Mouse (Mus musculus): ENCODE measurements around the gene Kcnip2.
"Not testable (repeated sequence)": the region's sequence is repeated elsewhere in the genome, so short reads cannot be mapped to it uniquely, and the experiment has no call there.

Gene Kcnip2

DNA sequence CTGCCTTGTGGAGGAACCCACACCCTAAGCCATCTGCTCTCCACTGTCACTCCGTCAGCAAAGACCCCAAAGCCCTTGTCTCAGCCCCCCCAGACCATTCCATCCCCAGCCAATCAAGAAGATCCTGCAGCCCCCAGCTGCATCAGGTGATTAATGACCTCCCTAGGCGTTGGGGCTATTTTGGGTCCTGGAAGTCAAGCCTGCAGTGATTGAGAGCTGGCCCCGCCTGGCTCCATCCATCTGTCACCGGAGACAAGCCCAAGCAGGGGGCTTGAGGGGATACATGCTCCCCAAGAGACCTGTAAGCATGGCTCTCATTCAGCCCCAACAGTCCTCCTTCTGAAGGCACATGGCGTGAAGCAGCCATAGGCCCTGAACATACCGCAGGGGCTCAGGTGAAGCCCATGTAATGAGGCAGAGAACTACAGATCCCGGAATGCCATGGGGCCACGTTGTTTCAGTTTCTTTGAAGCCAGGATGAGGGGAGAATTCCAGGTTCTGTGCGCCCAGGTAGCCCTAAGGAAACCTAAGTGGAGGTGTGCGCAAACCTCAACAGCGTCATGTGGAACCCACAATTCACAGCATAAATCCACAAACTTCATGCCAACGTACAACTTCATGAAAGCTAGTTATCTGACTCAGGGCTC is 4.7 kb downstream of the Kcnip2 start:
- DNase-seq, result no peak

DNA sequence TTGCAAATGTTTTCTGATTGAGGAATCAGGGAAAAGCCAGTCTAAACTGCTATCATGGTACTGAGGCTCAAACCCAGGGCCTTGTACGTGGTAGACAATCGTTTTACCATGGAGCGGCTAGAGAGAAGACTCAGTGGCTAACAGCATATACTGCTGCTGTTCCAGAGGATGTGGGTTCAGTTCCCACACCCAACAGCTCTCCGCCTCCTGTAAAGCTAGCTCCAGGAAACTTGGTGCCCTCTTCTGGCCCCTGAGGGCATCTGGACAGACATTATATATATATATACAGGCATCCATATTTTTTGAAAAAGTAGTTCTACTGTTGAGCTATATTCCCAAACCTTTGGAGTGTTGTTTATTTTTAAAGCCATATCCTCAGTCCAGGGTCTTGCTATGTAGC is 8.1 kb downstream of the Kcnip2 start:
- DNase-seq, result no peak

DNA sequence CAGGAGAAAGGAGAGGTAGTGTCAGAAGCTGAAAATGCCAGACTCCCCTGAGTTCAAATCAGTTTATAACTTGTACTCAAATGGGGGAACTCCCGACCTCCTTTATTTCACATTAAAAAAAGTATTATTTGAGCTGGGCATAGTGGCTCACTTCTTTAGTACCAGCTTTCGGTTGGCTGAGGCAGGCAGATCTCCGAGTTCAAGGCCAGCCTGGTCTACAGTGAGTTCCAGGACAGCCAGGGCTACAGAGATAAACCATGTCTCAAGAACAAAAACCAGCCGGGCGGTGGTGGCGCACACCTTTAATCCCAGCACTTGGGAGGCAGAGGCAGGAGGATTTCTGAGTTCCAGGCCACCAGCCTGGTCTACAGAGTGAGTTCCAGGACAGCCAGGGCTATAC is 10.0 kb downstream of the Kcnip2 start:
- not testable (repeated sequence) for DNase-seq

DNA sequence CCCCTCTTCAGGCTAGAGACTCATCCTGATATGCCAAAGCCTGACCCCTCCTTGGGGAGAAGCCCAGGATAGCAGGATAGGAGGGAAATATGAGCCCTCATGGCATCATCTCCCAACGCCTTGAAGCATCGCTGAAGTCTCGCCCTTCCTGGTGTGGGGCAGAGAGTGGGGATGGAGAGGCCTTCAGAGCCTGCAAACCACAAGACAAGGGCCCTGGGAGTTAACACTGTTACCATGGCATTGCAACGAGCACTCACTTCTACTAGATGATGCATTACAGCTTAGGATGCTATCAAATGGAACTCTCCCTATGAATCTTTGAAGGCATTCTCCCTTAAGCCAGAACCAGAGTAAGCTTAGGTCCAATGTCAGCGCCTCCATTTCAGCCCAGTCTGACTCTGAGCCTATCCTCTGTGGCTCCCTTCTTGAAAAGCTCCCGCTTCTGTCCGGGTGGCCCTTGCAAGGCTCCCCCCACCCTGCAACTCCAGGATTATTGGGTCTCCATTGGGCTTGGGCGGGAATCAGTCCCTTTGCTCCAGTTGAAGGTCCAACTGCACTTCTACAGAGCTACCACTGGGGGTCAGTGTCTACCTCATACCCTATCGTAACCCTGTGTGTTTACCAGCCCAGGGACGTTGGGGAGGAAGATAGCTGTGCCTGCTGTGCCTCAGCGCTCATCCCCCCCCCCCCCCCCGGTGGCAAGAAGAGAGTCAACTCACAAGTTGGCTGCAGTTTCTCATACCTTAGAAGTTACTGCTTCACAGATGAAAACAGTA is 11.1 kb downstream of the Kcnip2 start:
- DNase-seq, result no peak

DNA sequence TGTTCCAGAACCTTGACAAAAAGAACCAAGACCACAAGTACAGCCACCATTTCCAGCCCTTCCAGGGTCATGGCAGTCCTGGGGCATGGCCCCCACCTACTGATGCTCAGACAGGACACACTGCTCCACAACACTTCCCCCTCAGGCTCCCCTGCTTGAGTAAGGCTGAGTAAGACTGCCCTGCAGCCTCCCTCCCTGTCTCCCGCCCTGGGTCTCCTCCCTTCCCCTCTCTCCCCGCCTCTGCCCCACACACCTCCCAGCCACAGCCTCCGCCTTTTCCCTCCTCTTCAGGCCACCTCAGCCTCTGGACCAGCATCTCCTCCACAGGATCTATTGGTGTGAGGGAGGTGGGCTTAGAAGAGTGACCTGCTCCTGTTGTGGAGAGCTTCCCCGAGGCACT is 12.5 kb downstream of the Kcnip2 start:
- no peak for DNase-seq

DNA sequence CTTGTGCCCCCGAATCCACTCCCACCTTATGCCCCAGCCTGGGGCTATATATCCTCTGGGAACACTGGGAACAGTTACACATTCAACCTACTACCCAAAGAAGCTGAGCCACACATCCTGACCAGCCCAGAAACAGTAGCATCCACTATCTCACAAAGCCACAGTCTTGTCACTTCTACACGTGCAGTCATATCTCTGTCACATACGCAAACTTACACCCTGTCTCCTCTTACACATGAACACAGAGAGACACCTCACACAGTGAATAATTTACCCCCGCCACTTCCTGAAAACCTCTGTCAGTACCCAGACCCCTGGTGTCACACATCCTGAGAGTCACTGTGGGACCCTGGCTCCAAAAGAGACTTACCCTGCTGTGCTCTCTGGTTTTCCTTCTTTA is 13.2 kb downstream of the Kcnip2 start:
- no peak for DNase-seq

DNA sequence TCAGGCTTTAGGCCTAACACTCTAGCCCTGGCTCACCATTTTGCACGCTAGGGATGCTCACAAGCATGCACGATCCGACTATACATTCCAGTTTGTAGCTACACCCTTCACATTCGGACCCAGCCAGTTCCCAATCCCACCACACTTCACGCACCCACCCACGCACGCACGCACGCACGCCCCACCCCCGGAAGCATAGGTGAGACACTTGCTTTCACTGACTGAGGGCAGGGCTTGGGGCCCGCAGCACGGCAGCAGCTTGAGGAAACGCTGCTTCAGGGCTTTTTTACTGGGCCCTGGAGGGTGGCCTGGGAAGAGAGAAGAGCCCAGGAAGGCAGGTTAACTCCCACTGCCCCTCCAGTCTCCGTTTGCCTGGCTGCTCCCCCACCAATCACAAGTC is 19.0 kb downstream of the Kcnip2 start:
- no peak for DNase-seq

DNA sequence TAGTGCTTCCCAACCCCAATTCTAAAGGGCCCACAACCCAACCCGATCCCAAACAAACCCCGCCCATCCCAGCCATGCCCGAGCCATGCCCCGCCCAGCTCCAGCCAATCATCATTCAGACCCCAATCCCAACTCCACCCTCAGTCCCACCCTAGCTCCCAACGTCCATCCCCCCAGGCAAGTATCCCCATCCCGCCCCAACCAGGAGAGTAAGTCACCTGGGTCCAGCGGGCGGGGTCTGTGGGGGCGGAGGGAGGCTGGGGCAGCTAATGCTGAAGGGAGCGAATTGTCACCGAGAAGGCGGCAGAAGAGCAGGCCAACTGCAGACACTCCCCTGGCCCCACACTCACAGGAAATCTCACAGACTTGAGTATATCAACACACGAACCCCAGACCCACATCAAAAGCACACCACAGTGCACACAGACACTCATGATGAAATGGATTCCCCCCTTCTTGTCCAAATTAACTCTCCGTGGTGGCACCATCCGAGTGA is 19.8 kb downstream of the Kcnip2 start:
- DNase-seq, result no peak

DNA sequence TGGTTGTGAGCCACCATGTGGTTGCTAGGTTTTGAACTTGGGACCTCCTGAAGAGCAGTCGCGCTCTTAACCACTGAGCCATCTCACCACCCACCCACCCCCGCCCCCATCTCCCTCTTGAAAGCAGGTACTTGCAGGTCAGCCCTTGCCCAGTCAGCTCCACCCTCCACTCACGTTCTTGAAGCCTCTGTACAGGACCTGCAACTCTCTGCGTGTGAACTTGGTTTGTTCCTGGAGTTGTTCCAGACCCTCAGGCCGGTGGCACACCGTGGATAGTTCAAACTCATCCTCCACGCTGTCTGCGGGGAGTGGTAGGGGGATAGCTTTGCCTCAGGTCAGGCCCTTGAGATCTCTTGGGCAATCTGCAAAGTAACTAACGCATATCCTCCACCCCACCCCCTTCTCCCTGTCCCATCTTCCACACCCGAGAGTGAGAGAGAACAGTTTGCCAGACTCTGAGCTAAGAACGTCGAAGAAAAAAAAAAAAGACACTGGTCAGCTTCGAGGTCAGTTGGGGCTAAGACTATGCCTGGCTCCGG is 20.4 kb downstream of the Kcnip2 start:
- no peak for DNase-seq

DNA sequence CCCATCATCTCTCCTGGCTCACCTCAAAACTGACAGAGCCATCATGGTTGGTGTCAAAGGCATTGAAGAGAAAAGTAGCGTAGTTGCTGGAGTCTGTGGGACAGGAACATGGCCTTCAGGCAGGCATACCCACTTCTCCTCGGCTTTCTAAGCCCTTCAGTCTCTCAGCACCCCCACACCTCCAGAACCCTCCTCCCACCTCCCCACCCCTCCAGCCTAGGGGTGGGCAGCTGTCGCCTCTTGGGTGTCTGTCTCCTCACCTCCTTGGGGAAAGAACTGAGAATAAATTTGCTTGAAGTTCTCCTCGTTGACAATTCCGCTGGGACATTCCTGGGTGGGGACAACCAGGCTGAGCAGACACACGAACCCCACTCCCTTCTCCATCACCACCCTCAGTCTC is 21.1 kb downstream of the Kcnip2 start:
- no peak for DNase-seq

DNA sequence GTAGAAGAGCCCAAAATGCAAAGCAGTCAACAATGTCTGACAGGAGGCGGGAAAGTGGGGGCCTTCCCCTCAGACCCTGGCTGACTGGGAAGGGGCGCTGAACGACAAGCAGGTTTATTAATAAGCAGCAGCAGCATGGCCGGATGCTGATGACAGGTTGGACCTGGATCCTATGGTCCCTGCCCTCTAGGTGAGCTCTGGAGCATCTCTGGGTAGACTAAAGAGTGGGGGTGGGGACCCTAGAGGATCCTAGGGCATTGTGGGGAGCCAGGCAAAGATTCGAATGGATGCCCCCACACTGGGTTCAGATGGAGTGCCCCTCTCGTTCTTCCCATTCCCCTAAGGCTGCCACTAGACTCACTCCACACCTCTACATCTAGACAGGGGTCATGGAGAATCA is 23.5 kb downstream of the Kcnip2 start:
- no peak for DNase-seq

DNA sequence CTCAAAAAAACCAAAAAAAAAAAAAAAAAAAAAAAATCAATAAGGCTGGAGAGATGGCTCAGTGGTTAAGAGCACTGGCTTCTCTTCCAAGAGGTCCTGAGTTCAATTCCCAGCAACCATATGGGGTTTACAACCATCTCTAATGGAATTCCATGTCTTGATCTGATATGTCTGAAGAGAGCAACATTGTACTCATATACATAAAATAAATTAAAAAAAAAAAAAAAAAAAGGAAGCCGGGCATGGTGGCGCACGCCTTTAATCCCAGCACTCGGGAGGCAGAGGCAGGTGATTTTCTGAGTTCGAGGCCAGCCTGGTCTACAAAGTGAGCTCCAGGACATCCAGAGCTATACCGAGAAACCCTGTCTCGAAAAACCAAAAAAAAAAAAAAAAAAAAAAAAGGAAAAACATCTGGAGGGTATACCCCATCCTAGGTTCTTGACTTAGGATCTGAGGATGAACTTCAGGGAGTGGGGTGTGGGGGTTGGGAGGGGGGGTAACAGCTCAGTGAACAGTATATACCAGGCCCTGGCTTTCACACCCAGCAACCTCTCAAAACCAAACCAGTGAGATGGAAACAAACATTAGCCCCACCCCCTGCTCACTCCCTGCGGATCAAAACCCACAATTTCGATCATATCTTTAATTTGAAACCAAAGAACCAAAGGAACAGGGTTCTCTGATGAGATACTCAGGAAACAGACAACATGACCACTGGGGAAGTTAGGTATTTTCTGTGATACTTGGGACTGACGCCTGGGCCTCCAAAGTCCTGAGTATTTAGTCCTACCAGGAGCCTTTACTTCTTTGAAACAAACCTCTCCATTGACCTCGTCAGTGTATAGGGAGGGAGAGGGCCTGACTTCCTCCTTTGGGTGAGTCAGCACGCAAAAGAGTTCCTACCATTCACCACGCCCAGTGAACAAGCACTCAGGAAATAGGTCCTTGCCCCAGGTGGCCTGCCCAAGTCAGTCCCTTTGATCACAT is 25.7 kb downstream of the Kcnip2 start:
- no peak for DNase-seq

DNA sequence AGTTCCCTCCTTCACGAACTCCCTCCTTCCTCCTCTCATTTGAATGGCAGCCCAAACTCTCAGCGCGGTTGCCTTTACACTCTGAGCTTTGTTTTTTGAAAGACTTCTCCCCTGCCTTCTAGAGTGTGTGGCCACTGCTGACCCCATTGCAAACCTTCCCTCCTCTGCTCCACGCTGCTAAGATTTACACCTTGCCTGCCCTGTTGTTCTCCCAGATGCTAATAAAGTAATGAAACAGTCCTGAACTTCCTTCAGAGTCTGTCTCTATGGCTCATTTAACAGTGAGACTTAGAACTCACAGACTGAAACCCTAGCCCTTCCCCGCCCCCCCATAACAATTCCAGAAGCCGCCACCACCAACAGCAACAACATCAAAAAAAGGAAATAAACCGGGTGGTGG is 26.5 kb downstream of the Kcnip2 start:
- DNase-seq, result no peak

DNA sequence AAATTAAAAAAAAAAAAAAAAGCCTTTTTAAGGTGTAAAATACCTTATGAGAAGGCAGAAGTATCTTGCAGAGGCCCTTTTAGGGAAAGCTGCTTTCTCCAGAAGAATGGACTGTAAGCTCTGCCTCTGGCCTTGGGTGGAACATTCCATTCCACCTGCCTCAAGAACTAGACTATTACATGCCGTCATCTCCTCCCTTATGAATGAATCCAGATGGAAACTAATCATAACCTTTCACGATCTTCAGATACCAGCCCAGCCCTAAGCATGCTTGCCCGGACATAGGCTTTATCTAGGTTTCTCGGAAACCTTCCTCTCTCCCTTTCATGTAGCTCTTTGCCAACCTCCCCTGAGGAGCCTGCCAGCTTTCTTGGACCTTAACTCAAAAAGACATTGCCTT is 27.5 kb downstream of the Kcnip2 start:
- DNase-seq, result no peak

DNA sequence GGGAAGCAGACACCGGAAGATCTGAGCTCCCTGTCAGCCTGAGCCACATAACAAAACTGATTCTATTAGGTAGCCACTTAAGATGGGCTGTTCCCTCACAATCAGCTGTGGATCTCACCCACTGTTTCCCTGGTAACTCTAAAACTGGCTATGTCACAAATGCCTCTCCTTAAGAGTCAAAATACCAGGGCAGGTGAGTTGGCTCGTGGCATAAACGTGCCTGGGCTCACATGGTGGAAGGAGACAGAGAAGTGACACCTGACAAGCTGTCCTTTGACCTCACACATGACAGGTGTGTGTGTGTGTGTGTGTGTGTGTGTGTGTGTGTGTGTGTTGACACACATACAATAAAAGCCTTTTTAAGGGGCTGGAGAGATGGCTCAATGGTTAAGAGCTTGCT is 28.4 kb downstream of the Kcnip2 start:
- no peak for DNase-seq

DNA sequence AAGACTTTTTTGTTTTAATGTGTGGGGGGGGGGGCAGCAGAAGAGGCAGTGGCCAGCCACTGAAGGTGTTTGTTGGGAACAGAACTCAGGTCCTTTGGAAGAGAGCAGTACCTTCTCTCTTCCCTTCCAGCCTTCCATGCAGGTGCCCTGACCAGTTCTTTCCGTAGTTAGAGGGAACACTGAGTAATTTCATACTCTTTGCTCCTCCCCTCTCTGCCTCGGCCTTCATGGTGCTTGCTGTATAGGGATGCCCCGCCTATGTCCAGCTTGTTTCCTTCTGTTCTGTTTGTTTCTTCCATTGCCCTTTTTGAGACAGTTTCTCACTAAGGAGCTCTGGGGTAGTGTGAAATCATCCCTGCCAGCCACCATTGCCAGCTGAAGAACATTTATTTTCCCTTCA is 30.4 kb downstream of the Kcnip2 start:
- DNase-seq, result no peak

DNA sequence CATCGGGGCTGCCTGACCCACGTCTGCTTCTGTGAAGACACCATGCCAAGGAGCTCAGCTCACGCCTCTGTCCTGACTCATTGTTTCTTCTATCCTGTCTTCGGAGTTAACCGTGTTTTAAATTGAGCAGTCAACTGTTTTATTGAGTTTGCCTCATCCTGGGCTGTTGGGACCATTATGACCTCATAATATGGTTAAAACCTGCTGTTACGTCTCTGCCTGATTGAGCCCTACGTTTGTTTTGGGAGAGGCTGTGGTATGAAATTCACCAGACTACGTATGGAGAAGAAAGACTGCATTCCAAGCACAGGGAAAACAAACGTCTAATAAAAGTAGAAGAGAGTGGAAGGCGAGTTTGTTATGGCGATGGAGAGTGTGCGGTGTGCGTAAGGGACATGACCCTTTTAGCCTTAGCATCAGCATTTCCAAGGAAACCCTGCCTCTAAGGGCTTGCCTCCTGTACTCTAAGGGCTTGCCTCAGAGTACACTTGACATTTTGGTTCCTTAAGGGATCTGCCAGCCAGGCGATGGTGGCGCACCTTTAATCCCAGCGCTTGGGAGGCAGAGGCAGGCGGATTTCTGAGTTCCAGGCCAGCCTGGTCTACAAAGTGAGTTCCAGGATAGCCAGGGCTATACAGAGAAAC is 31.8 kb downstream of the Kcnip2 start:
- no peak for DNase-seq

DNA sequence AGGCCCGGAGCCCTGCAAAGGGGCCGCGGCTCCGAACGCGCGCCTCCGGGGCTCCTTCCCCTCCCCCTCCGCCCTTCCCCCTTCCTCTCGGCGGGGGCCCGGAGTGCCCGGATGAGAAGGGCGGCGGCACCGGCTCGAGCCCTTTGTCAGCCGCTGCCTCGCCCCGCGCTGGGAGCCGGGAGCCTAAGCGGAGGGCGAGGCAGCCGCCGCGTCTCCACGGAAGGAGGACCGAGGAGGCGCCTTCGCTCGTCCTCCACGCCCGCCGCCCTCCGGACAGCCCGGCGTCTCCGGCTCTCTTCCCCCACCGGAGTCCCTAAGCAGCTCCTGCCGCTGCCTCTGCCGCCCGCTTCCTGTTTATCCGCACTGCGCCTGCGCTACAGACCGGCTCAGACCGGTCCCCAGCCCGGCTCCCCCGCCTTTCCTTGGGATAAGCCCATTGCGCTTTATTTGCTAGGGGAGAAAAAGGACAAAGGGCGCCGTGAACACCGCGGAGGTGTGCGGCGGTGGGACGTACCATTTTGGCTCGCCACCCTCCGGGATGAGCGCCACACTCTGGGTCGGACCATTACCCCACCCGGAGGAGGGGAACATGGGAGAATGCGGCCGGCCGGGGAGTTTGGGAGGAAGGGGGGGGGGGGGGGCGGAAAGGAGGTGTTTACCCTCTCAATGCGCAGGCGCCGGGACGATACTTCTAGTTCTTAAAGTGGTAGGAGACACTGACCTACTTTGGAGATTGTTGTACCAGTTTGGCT is 32.5 kb downstream of the Kcnip2 start, which contains the start of gene Mgea5:
Gene Mgea5, minus strand, starts transcription at position 657 of the 752 bp plus-strand sequence.
- peak; percentile 99 for DNase-seq

DNA sequence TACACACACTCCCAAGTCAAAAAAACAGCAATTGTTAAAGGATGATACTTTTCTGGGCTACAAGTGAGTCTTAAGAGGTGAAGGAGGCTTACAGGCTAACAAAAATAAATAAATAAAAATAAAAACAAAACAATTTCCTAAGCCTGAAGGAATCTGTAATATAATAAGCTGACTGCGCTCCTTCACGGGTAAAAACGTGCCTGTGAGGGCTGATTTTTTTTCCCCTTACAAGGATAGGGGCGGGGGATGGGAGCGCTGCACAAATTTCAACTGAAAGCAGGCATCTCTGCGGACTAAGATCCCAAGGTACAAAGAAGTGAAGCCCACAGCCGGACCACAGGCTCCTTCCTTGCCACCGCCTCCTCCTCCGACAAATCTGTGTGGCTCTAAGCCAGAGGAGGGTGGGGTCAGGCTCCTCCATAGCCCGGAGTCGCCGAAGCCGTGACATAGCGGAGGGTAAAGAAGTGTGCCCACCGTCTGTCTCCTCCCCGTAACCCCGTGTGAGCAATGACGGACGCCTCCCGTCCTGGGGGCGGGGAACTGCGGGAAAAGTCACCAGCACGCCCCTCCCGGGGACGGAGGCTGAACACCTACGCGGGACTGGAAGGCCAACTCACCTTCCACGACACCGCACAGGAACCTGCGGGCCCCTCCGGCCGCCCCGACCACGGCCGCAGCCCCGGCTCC is 33.4 kb downstream of the Kcnip2 start:
- peak; percentile 39 for DNase-seq

DNA sequence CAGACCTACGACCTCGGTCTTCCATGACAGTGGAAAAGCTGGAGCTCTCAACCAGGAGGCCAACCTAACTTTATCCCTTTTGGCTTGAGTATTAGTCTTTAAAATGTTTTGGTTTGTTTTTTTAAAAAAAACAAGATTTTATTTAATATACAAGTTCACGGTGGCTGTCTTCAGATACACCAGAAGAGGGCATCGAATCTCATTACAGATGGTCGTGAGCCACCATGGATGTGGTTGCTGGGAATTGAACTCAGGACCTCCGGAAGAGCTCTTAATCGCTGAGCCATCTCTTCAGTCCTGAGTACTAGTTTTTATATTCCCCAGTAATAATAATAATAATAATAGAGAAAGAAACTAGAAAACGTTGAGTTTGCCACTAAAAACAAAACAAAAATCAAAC is 34.2 kb downstream of the Kcnip2 start:
- DNase-seq, result no peak

DNA sequence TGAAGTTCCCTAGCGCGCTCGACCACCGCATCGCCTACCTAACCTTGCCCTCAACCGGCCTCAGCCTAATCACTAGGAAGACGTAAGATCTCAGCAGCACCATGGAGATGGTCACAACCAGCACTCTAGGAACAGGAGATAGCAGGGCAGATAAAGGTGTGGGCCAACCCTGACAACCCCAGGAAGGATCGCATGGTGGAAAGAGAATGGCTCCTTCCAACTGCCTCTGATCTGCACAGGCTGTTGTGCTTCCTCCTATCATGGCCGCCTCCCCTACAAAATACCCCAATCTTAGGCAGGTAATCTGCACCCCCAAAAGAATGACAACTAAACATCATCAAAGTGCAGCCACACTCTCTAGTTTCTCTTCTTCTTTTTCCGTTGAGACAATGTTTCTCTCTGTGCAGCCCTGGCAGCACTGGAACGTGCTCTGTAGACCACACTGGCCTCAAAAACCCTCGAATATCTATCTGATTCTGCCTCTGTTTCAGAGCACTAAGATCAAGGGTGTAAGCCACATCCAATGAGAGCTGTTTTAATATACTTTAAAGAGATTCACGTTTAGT is 35.4 kb downstream of the Kcnip2 start:
- no peak for DNase-seq

Measured in right cerebral cortex, postnatal 25 days (tissue).